Mouse (Mus musculus) forebrain, embryonic 12.5 days (tissue): ENCODE measurements around the gene Cd300lg. TPM values are rescaled to one million over a fixed set of nuclear protein-coding genes. Genes with fewer than 3 reads are reported as not detected.

Source experiments
- polyA plus RNA-seq: library from polyadenylated mRNA; unstranded; fragments of >200 nt; fragmentation: Nextera tagmentation; extraction: Ambion mirVana; gene quantifications from 2 replicates; pipeline ENCODE4 v1.2.1, GENCODE M21; 2016

Gene Cd300lg
- polyA plus RNA-seq, 1 experiment from 2014 or later: 0.23 TPM

Other genes with a start within 250 kb of the Cd300lg start
- 0.17 and 0.60 TPM in 2 replicates for gene Meox1, start 147.1 kb upstream of the Cd300lg start, polyA plus RNA-seq
- 0.09 and 0.15 TPM in 2 replicates for gene Sost, start 74.5 kb upstream of the Cd300lg start, polyA plus RNA-seq
- gene Cfap97d1, start 57.2 kb upstream of the Cd300lg start, polyA plus RNA-seq: not detected in 2 replicates
- 9.0 and 9.8 TPM in 2 replicates for gene Dusp3, start 54.5 kb upstream of the Cd300lg start, polyA plus RNA-seq
- 35.7 and 37.6 TPM in 2 replicates for gene Mpp3, start 13.0 kb upstream of the Cd300lg start, polyA plus RNA-seq
- 24.9 and 27.9 TPM in 2 replicates for gene Mpp2, start 47.0 kb downstream of the Cd300lg start, polyA plus RNA-seq
- gene Ppy, start 59.8 kb downstream of the Cd300lg start, polyA plus RNA-seq: not detected in 2 replicates
- gene Pyy, start 66.3 kb downstream of the Cd300lg start, polyA plus RNA-seq: not detected in 2 replicates
- not detected in 2 replicates for gene Nags, start 104.0 kb downstream of the Cd300lg start, polyA plus RNA-seq
- 35.7 and 36.3 TPM in 2 replicates for gene Tmem101, start 114.9 kb downstream of the Cd300lg start, polyA plus RNA-seq
- gene Lsm12, start 143.8 kb downstream of the Cd300lg start, polyA plus RNA-seq: 136 and 139 TPM in 2 replicates
- gene G6pc3, start 148.1 kb downstream of the Cd300lg start, polyA plus RNA-seq: 26.6 and 28.3 TPM in 2 replicates
- gene Hdac5, start 188.7 kb downstream of the Cd300lg start, polyA plus RNA-seq: 68.8 and 70.6 TPM in 2 replicates
- 18.5 and 19.4 TPM in 2 replicates for gene BC030867, start 207.4 kb downstream of the Cd300lg start, polyA plus RNA-seq
- gene Asb16, start 227.2 kb downstream of the Cd300lg start, polyA plus RNA-seq: not detected in 2 replicates
- 53.9 and 55.9 TPM in 2 replicates for gene Tmub2, start 243.4 kb downstream of the Cd300lg start, polyA plus RNA-seq